Mouse (Mus musculus): ENCODE measurements around the gene BC003965.

BC003965 gene

GRCm38 (mm10) chr17:25184129-25184691 is at the start of gene BC003965:
TSS of gene BC003965 (plus strand) at chr17:25184554.
- peak; percentile 98 for DNase-seq (ENCODE audit: extremely low spot score)

DNA sequence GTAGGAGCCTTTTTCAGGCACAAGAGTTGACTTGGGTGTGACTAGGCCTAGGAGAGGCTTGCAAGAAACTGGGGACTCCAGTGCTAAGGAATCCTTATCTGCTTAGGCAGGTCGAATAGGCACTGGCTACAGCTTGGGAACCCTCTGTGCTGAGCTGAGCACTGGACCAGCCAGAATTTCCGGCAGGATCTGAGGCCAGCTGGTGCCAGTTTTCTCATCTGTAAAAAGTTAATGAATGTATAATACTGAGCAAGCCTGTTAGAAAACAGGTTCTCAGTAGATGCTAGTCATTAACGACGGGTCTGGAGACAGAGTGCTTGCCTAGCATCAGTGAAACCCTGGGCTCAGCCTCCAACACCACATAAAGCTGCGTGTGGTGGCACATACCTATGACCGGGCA is 48.7 kb upstream of the BC003965 start:
- no peak for DNase-seq (ENCODE audit: extremely low spot score)

GRCm38 (mm10) chr17:25138803-25139202 is 45.6 kb upstream of the BC003965 start:
- DNase-seq (ENCODE audit: extremely low spot score): no peak

- no peak for DNase-seq (ENCODE audit: extremely low spot score)
Observed at GRCm38 (mm10) chr17:25139960-25140359, 44.4 kb upstream of the BC003965 start.

GRCm38 (mm10) chr17:25162161-25162560 is 22.2 kb upstream of the BC003965 start, which contains the start of gene Ccdc154:
TSS of gene Ccdc154 (plus strand) at chr17:25162461.
- no peak for DNase-seq (ENCODE audit: extremely low spot score)

DNA sequence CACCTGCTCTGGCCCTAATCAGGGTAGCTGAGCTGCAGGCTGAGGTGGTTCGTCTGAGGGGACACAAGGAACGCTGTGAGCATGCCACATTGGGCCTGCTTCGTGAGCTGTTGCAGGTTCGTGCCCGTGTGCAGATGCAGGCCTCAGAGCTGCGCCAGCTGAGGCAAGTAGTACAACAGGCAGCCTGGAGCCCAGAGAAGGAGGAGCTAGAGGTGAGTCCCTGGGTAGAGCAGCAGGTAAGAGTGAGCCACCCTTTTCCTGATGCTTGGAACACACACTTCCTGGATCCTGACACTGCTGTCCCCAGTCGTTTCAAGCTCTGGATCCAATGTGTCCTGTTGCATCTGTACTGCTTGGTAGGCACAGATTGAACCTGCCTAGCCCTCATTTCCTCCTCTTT is 21.0 kb upstream of the BC003965 start:
- no peak for DNase-seq (ENCODE audit: extremely low spot score)

DNA sequence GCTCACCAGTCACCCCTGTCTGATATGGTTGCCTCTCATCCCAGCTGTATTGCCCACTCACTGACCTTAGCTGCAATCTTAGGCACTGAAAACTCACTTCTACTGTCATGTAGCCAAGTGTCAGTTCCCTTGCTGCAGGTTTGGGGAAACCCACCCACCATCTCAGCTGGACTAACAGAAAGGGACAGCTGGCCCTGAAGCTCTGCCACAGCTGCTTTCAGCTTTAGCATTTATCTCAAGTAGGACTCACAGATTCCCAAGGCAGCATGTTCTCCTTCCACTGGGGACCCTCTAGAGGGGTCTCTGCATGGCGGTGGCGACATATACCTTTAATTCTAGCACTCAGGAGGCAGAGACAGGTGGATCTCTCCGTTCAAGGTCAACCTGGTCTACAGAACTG is 19.6 kb upstream of the BC003965 start:
- DNase-seq (ENCODE audit: extremely low spot score): no peak

- DNase-seq (ENCODE audit: extremely low spot score): no peak
Observed at GRCm38 (mm10) chr17:25165970-25166671, 18.2 kb upstream of the BC003965 start.

DNA sequence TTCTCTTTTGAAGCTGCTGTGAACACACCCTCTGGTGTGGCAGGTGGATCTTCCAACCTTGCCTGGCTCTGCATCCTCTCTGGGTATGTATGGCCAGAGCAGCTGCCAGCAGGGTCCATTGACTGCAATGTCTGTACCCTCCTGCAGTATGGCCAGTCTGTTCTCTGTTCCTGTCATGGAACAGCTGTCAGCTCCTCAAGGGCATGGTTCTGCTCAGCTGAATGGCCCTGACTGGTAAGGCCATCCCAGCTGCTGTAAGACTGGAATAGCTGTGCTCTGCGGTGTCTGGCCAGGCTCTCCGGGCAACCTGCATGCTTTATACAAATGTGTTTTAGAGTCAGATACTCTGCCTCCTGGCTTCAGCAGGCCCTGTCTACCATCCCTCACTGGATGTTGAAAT is 14.6 kb upstream of the BC003965 start:
- DNase-seq (ENCODE audit: extremely low spot score): no peak

GRCm38 (mm10) chr17:25172558-25172957 is 11.8 kb upstream of the BC003965 start:
- DNase-seq (ENCODE audit: extremely low spot score): no peak

GRCm38 (mm10) chr17:25175411-25175810 is 8.9 kb upstream of the BC003965 start, which contains the start of gene Gm38655:
TSS of gene Gm38655 (minus strand) at chr17:25175471.
- DNase-seq (ENCODE audit: extremely low spot score): no peak

- DNase-seq (ENCODE audit: extremely low spot score): no peak
Observed at GRCm38 (mm10) chr17:25183232-25183631, 1.1 kb upstream of the BC003965 start.

- no peak for DNase-seq (ENCODE audit: extremely low spot score)
Observed at GRCm38 (mm10) chr17:25184961-25185360, 607 bp downstream of the BC003965 start.

GRCm38 (mm10) chr17:25187784-25188149 is 3.4 kb downstream of the BC003965 start:
- no peak for DNase-seq (ENCODE audit: extremely low spot score)

DNA sequence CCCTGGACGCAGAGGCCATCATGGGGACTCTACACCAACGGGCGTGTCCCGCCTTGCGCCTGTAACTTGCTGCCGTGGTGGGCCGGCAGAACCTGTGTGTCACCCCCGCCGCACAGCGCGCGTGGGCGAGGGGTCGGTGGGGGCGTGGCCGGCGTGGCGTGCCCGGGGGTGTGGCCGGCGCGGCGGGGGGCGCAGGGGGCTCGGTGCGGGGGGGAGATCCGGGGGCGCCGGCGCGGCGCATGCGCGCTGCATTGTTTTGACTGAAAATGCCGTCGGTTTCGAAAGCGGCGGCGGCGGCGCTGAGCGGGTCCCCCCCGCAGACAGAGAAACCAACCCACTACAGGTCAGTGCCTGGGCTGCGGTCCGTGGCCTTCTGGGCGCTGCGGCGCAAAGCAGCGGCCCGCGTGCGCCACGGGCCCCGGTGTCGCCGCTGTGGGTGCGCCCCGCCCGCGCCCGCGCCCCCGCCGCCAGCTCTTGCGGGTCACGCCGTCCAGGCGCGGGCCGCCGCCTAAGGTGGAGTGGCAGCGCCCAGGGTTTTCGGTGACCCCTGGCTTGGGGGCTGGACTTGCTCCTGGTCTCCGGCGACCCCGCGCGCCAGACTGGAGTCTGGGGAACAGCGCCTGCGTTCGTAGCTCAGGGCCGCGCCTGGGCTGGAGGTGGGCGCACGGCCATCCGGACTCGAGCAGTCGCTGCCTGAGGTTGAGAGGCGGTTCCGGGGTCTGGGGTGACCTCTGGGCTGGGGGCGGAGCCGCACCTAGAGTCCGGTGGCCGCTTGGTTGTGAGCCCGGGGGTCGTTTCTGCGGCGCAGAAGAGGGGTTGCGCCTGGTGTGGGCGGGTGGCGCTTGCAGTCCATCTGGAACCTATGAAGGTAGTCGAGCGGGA is 4.0 kb downstream of the BC003965 start, which contains the start of gene Unkl:
Gene Unkl, plus strand, starts transcription at position 248 of the 882 bp plus-strand sequence.
- DNase-seq (ENCODE audit: extremely low spot score): peak; percentile 83

GRCm38 (mm10) chr17:25189091-25189490 is 4.7 kb downstream of the BC003965 start:
- DNase-seq (ENCODE audit: extremely low spot score): no peak

GRCm38 (mm10) chr17:25202401-25202800 is 18.0 kb downstream of the BC003965 start:
- DNase-seq (ENCODE audit: extremely low spot score): no peak

DNA sequence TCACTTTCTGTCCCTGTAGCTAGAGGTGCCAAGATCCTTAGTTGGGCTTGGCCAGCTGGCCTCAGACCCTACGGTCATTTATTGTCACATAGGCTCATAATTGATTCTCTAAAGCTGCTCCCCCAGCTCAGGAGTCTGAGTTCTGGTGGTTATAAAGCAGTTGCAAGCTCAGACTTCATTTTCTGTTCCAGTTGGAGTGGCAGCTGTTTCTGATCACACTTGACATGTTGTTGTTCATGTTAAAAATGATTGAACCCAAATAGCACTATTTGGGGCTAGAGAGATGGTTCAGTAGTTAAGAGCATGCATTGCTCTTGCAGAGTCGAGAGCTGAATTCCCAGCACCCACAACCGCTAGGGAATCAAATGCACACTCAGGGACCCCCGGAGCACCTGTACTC is 25.7 kb downstream of the BC003965 start:
- DNase-seq (ENCODE audit: extremely low spot score): no peak

- no peak for DNase-seq (ENCODE audit: extremely low spot score)
Observed at GRCm38 (mm10) chr17:25210680-25211466, 26.5 kb downstream of the BC003965 start.

- no peak for DNase-seq (ENCODE audit: extremely low spot score)
Observed at GRCm38 (mm10) chr17:25211705-25212104, 27.4 kb downstream of the BC003965 start.

- DNase-seq (ENCODE audit: extremely low spot score): no peak
Observed at GRCm38 (mm10) chr17:25215431-25215830, 31.1 kb downstream of the BC003965 start.

DNA sequence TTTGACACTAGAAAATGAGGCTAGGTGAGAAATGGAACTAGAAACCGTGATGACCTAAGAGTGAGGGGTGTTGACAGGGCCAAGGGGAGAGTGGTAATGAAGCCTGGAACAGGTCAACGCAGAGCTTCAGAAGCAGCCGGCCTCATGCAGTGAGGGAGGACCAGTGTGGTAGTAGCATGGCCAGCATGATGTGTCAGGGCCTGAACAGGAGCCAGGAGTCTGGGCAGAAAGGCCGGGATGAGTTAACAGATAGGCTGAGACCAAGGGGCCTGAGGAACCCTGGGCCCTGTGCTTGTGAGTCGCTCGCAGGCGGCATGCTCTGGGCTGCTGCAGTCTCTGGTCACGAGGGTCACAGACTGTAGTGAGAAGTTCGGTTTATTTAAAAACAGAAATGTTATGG is 34.6 kb downstream of the BC003965 start:
- DNase-seq (ENCODE audit: extremely low spot score): no peak
